Mouse (Mus musculus): Measurements from ENCODE around the gene Zfp420. TPM values are rescaled to one million over a fixed set of nuclear protein-coding genes. Genes with fewer than 3 reads are reported as not detected.

Gene Zfp420
- polyA plus RNA-seq, 1 experiment from 2014 or later: 8.8 TPM

- Histone ChIP-seq H3K9me3 (no peaks in the 10 kb centered on the region), H3K27ac (peak overlapping the region; percentile 96), H3K4me1 (replicated peaks) (peaks cover 21% of the 10 kb centered on the region), H3K27me3 (ENCODE audit: insufficient read depth, poor library complexity, severe bottlenecking) (no peaks in the 10 kb centered on the region), H3K4me3 (peak overlapping the region; percentile 67), H3K36me3 (peaks cover 37% of the 10 kb centered on the region)
- 91% methylated on average over 5 of the region's 5 CpGs for WGBS
- no peak for DNase-seq (ENCODE audit: low spot score)
Observed at GRCm38 (mm10) chr7:29907206-29907605, 47.4 kb downstream of the Zfp420 start.

DNA sequence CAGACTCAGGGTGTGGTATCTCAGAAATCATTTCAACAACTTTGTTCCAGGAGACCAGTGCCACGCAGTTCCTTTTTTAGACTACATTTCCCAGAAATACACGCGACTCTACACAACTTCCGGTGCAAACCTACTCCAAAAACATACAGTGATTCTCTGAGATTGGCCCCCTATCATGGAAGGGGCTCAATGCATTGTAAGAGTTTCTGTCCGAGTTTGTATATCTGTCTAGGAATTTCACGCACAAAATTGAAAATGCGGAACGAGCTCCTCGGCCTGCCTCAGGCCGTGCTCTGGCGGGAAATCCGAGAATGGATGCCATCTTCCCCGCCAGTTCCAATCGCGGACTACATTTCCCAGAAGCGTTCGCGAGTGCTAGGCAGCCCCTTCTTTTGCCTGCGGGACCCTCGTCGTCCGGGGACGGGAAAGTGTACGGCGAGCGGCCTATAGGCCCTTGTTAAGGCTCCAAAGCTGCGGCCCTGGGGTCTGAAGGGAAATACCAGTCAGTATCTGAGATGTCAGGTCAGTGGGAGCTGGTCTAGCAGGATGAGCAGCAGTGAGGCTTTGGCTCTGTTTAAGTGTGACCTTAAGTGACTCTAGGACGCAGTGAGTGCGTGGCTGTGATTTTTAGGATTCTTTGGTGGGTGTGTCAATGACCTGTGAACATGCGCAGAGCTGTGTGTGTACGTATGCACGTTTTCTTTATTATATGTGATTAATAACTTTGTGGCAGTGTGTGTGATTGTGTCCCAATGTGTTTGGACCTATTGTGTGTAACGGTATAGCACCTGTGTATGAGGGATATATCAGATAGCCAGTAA lies 48.6 kb downstream of the Zfp420 start, which contains the start of gene Zfp383:
TSS of gene Zfp383 (plus strand) at position 94 of the 821 bp plus-strand sequence.
- no peaks in the 10 kb centered on the region for H3K9me3 ChIP-seq
- peaks cover 21% of the 10 kb centered on the region for H3K4me1 ChIP-seq (replicated peaks)
- under 1% methylated on average over 33 of the region's 33 CpGs for WGBS
- peak; percentile 90 for DNase-seq (ENCODE audit: low spot score)
- H3K36me3 ChIP-seq: peaks cover 39% of the 10 kb centered on the region
- H3K27me3 ChIP-seq (ENCODE audit: insufficient read depth, poor library complexity, severe bottlenecking): no peaks in the 10 kb centered on the region
- H3K27ac ChIP-seq: peak within 1 kb of the TSS; percentile 96
- peak within 1 kb of the TSS; percentile 68 for H3K4me3 ChIP-seq

GRCm38 (mm10) chr7:29910252-29910651 lies 50.5 kb downstream of the Zfp420 start:
- Histone ChIP-seq H3K27ac (no peak overlapping the region), H3K36me3 (peaks cover 52% of the 10 kb centered on the region), H3K4me1 (replicated peaks) (peaks cover 21% of the 10 kb centered on the region), H3K27me3 (ENCODE audit: insufficient read depth, poor library complexity, severe bottlenecking) (no peaks in the 10 kb centered on the region), H3K9me3 (peaks cover 8% of the 10 kb centered on the region; the same call in 1 of the 2 replicates), H3K4me3 (0 out of 2 replicates have a peak overlapping the region, but pooled peaks have one; percentile 68)
- WGBS: 69% methylated on average over 2 of the region's 2 CpGs
- DNase-seq (ENCODE audit: low spot score): no peak

DNA sequence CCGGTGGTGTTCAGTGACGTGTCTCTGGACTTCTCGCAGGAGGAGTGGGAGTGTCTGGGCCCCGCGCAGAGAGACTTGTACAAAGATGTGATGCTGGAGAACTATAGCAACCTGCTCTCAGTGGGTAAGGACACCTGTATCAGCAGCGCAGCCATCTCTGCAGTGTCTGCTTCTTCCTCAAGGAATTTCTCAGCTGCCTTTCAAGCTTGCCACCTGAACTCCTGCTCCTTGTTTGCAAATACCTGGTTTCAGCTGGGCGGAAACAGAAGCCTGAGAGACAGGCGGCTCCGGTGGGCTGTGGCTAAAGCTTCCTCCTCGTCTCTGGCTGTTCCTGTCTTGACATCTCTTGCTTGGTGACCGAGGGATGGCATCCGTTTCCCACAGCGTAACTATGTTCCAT lies 52.4 kb downstream of the Zfp420 start:
- Histone ChIP-seq H3K27me3 (ENCODE audit: insufficient read depth, poor library complexity, severe bottlenecking) (no peaks in the 10 kb centered on the region), H3K36me3 (peaks cover 71% of the 10 kb centered on the region), H3K27ac (no peak overlapping the region), H3K4me1 (replicated peaks) (peaks cover 18% of the 10 kb centered on the region), H3K4me3 (no peak overlapping the region), H3K9me3 (peaks cover 12% of the 10 kb centered on the region; the same call in 1 of the 2 replicates)
- WGBS: 94% methylated on average over 13 of the region's 13 CpGs
- DNase-seq (ENCODE audit: low spot score): no peak

DNA sequence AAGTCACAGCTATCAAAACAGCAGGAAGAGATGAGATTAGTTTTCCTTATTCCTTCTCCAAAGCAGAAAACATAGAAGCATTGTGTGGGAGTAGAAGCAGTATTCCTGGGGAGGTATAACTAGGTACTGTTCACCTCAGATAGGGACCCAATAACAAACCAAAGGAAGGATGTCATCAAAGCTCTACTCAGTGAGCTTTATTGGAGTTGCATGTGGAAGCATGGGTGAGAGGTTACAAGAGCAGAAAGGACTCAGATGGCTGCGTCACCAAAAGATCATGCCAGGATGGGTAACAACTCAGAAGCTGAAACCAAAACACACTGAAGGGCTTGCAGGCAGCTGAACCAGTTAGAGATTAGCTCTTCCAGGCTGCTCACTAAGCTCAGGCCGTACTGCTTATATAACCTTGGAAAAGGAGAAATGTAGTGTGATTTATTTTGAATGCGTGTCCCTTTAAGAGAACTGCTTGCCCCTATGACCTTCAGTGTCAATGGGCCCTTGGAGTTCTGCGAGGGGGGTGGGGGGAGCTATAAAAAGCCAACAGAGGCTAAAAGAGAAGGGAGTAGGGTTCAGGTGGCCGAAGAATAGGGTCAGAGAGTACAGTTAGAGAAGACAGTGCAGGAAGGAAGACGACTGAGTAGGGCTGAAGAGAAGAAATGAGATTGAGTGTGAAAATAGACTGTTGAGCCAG lies 57.7 kb downstream of the Zfp420 start:
- Histone ChIP-seq H3K36me3 (peaks cover 51% of the 10 kb centered on the region), H3K9me3 (peaks cover 12% of the 10 kb centered on the region; the same call in 1 of the 2 replicates), H3K27me3 (ENCODE audit: insufficient read depth, poor library complexity, severe bottlenecking) (no peaks in the 10 kb centered on the region), H3K27ac (no peak overlapping the region), H3K4me1 (replicated peaks) (peaks cover 8% of the 10 kb centered on the region; the same call in 1 of the 2 replicates), H3K4me3 (no peak overlapping the region)
- no peak for DNase-seq (ENCODE audit: low spot score)
- WGBS: 56% methylated on average over 6 of the region's 6 CpGs

GRCm38 (mm10) chr7:29918062-29918453 lies 58.3 kb downstream of the Zfp420 start:
- Histone ChIP-seq H3K27me3 (ENCODE audit: insufficient read depth, poor library complexity, severe bottlenecking) (no peaks in the 10 kb centered on the region), H3K27ac (no peak overlapping the region), H3K4me1 (replicated peaks) (peaks cover 8% of the 10 kb centered on the region; the same call in 1 of the 2 replicates), H3K9me3 (peaks cover 12% of the 10 kb centered on the region; the same call in 1 of the 2 replicates), H3K4me3 (no peak overlapping the region), H3K36me3 (peaks cover 46% of the 10 kb centered on the region)
- WGBS: 90% methylated on average over 4 of the region's 4 CpGs
- no peak for DNase-seq (ENCODE audit: low spot score)

- WGBS: 89% methylated on average over 6 of the region's 6 CpGs
- Histone ChIP-seq H3K27ac (no peak overlapping the region), H3K4me3 (no peak overlapping the region), H3K27me3 (ENCODE audit: insufficient read depth, poor library complexity, severe bottlenecking) (no peaks in the 10 kb centered on the region), H3K9me3 (no peaks in the 10 kb centered on the region), H3K36me3 (peaks cover 11% of the 10 kb centered on the region), H3K4me1 (replicated peaks) (peaks cover 8% of the 10 kb centered on the region; the same call in 1 of the 2 replicates)
- no peak for DNase-seq (ENCODE audit: low spot score)
Observed at GRCm38 (mm10) chr7:29921439-29922093, 61.8 kb downstream of the Zfp420 start.

DNA sequence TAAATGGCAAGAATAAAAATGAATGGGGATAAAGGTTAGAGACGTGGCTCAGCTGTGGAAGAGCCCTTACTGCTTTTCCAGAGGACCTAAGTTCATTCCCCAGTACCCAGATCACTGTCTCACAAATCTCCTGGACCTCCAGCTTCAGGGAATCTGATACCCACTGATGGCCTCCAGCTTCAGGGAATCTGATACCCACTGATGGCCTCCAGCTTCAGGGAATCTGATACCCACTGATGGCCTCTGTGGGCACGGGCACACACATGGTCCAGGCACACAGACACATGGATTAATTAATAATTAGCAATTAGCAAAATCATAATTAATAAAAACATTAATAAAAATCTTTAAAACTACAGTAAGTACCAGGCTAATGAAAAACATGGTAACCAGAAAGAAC lies 63.0 kb downstream of the Zfp420 start:
- H3K9me3 ChIP-seq: no peaks in the 10 kb centered on the region
- no peak overlapping the region for H3K4me3 ChIP-seq
- no peaks in the 10 kb centered on the region for H3K27me3 ChIP-seq (ENCODE audit: insufficient read depth, poor library complexity, severe bottlenecking)
- no peaks in the 10 kb centered on the region for H3K36me3 ChIP-seq
- WGBS: 60% methylated on average over 2 of the region's 2 CpGs
- no peak overlapping the region for H3K27ac ChIP-seq
- H3K4me1 ChIP-seq (replicated peaks): peaks cover 3% of the 10 kb centered on the region; the same call in 1 of the 2 replicates
- DNase-seq (ENCODE audit: low spot score): no peak

Other genes starting within 250 kb of the Zfp420 start
- 0.08 TPM in 1 of 2 replicates, not detected in the other for gene Catsperg2, start 132.9 kb upstream of the Zfp420 start, polyA plus RNA-seq (2016; fragmentation: Nextera tagmentation; extraction: Ambion mirVana)
- gene Zfp84, start 91.4 kb upstream of the Zfp420 start, polyA plus RNA-seq (2016; fragmentation: Nextera tagmentation; extraction: Ambion mirVana): 10.8 and 10.9 TPM in 2 replicates
- gene Zfp30, start 76.0 kb upstream of the Zfp420 start, polyA plus RNA-seq (2016; fragmentation: Nextera tagmentation; extraction: Ambion mirVana): 5.8 and 6.4 TPM in 2 replicates
- gene Zfp790, start 43.9 kb upstream of the Zfp420 start, polyA plus RNA-seq (2016; fragmentation: Nextera tagmentation; extraction: Ambion mirVana): 14.3 and 17.3 TPM in 2 replicates
- 8.7 and 10.3 TPM in 2 replicates for gene Zfp940, start 6.3 kb upstream of the Zfp420 start, polyA plus RNA-seq (2016; fragmentation: Nextera tagmentation; extraction: Ambion mirVana)
- gene Zfp27, start 46.6 kb downstream of the Zfp420 start, polyA plus RNA-seq (2016; fragmentation: Nextera tagmentation; extraction: Ambion mirVana): 8.5 and 12.2 TPM in 2 replicates
- gene Zfp383, start 48.2 kb downstream of the Zfp420 start, polyA plus RNA-seq (2016; fragmentation: Nextera tagmentation; extraction: Ambion mirVana): 4.8 and 4.9 TPM in 2 replicates
- gene Zfp74, start 94.1 kb downstream of the Zfp420 start, polyA plus RNA-seq (2016; fragmentation: Nextera tagmentation; extraction: Ambion mirVana): 10.1 and 12.1 TPM in 2 replicates
- 18.0 and 27.0 TPM in 2 replicates for gene Zfp568, start 124.0 kb downstream of the Zfp420 start, polyA plus RNA-seq (2016; fragmentation: Nextera tagmentation; extraction: Ambion mirVana)
- 3.9 and 5.0 TPM in 2 replicates for gene Zfp14, start 191.4 kb downstream of the Zfp420 start, polyA plus RNA-seq (2016; fragmentation: Nextera tagmentation; extraction: Ambion mirVana)
- 6.9 and 8.2 TPM in 2 replicates for gene Zfp82, start 212.9 kb downstream of the Zfp420 start, polyA plus RNA-seq (2016; fragmentation: Nextera tagmentation; extraction: Ambion mirVana)
- 1.6 and 1.9 TPM in 2 replicates for gene Gm26920, start 230.4 kb downstream of the Zfp420 start, polyA plus RNA-seq (2016; fragmentation: Nextera tagmentation; extraction: Ambion mirVana)
- gene Zfp566, start 230.5 kb downstream of the Zfp420 start, polyA plus RNA-seq (2016; fragmentation: Nextera tagmentation; extraction: Ambion mirVana): 14.5 and 14.9 TPM in 2 replicates
- gene Zfp260, start 234.8 kb downstream of the Zfp420 start, polyA plus RNA-seq (2016; fragmentation: Nextera tagmentation; extraction: Ambion mirVana): 93.1 and 122 TPM in 2 replicates